Mouse (Mus musculus) urinary bladder, postnatal 4 days (tissue): ENCODE measurements around the gene Fbn1.
A peak's percentile ranks its signal among the peaks of the same experiment; 100 is the strongest.
"Not testable (repeated sequence)": the region's sequence is repeated elsewhere in the genome, so short reads cannot be mapped to it uniquely, and the experiment has no call there.

Experiments used
- DNase-seq, 2 experiments: peaks; one replicate each; pipeline ENCODE4 v3.0.0; 2021 to 2022; ENCODE audit warnings: low spot score in 2 of 2

Gene Fbn1

DNA sequence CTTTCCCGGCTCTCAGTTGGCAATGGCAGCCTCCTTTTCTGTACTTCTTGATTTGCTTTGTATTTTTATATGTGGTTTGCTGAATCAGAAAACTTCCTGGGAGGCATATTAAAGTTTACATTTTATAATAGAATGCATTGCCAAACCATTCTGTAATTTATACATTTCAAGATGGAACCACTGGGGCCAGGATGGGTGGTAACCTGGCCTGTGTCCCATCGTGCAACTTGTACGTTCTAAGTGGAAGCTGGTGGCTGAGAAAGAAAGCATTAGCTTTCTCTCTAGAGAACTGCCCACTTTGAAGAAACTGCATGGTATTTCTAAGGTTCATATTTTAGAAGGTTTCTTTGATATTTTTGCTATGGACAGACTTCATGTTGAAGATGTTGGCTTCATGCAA is 212.3 kb downstream of the Fbn1 start:
- no peak for DNase-seq

DNA sequence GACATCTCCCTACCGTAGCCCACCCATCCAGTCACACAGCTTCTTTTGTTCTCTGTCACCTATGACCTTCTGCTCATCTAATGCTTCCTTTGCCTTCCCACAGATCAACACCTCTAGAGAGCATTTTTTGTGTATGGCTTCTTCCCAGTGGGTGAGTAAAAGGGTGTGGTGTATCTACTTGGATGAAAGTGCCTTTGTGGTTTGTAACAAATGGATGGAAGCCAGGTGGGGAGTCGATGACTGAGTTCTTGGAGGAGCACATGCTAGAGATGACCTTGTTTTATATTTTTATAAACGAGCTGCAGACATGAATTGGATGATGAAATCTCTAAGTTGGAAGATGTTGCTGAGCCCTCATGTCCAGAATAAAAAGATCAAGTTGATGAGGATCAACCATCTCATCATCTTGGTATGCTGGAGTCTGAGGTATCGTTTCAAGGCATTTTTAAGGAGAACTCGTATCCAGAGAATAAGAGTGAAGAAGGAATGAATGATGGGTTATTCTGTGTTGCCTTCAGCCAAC is 213.8 kb downstream of the Fbn1 start:
- DNase-seq, result no peak

DNA sequence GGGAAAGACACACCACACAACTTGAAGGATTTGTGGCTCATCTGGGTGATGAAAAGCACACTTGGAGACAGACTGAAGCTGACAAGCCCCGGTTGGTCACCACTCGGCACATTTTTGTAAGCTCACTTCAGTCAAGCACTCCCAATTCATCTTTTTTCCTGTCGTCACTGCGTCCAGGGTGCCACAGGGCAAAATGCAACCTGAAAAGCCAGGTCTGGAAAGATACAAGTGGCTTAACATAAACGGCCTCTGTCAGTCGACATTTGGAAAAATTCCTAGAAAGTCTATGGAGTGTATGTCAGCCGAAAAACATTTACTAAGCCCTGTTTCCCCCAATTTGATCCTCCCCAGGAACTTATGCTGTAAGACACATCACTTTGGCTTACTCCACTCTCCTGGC is 215.2 kb downstream of the Fbn1 start:
- DNase-seq, result no peak

- DNase-seq, result no peak
Measured at GRCm38 (mm10) chr2:125291101-125291500, 216.7 kb downstream of the Fbn1 start.

GRCm38 (mm10) chr2:125290197-125290965 is 217.4 kb downstream of the Fbn1 start:
- DNase-seq, result no peak

DNA sequence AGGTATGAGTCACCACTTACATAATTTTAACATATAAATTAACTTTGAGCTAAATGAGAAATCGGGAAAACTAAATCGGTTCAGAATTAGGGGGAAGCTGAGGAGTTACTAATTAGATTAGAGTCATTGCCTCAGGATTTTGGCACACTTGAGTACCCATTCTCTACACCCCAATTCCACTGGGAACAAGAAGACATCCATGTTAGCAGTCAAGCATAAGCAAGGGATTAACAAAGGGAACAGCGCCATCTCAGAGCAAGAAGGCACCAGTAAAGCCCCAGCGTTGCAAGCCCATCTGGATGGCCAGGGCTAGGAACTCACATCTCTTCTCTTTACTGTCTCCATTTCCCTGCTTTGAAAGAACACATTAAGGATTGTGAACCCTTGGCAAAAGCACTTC is 222.0 kb downstream of the Fbn1 start:
- no peak for DNase-seq

DNA sequence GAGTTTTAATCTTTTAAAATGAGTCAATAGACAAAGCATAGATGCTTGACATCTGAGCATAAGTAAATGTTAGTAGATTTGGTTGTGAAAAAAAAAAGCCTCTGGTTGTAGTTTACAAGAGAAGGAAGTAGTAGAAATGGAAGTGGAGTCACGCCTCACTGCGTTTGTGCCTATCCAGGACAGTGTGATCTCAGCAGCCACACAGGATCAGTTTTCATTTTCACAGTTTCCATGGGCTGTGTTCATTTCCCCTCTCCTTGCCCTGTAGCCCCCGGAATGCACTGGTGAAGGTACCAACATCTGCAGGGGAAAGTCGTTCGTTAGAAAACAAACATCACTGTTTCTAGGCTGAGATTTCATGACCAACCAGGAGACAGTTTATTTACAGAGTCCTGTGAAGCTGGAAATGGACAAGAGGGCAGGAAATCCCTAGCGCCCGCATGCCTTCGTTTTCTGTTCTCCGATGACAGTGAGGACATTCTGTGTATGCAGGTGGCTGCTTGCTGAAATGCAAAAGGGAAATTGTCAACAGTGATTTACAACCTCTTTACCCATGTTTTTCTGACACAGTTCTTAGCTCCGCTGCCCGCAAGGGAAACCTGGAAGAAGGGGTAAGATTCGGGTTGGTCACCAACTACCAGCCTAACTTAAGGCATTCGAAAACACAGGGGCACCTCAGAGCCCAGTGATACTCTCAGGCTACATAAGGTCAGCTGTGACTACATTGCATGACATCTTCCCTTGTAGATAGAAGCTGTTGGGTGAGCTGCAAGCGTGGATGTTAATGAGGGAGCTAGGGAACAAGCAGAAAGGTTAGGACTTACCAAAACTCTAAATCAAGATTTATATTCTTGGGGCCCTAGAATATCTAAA is 225.2 kb downstream of the Fbn1 start:
- no peak for DNase-seq

GRCm38 (mm10) chr2:125279995-125280394 is 227.8 kb downstream of the Fbn1 start:
- not testable (repeated sequence) for DNase-seq

DNA sequence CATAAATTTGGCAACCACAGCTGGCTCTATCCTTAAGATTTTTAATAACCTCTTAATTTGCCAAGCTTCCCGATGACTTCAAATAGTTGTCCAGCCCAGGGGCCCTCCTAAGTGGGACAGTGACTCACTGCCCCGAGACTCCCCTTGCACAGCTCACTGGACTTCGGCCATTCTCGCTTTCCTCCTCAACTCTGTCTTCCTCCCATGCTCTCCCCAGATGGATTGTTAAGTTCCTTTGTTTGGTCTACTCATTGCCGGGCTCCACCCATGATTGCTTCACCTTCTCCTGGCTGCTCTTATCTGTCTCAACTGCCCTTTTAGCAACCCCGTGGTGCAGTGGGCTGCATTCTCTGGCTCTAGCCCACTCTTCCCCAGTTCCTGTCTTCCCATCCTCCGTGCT is 229.3 kb downstream of the Fbn1 start:
- DNase-seq, result peak in 1 of 2 experiments; percentile 62

- DNase-seq, result no peak
Measured at GRCm38 (mm10) chr2:125276692-125277091, 231.1 kb downstream of the Fbn1 start.

- no peak for DNase-seq
Measured at GRCm38 (mm10) chr2:125275617-125276016, 232.2 kb downstream of the Fbn1 start.

DNA sequence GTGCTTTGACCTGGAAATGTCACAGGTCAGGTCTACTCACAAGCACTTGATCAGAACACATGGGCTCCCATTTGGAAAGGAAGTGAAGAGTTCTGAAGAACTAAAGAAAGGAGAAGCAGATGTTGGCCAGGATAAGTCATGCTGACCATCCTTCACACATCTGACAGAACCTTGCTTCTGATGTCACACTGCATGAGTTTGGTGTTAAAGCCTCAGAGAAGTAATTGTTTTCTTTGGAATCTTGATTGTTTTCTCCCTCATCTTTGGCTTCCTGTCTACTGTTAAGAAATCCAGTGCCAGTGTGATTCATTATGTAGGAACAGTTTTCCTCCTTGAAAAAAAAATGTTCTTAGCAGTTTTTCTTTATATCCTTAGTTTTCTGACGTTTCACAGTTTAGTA is 238.9 kb downstream of the Fbn1 start:
- DNase-seq, result no peak

- DNase-seq, result no peak
Measured at GRCm38 (mm10) chr2:125263753-125264152, 244.0 kb downstream of the Fbn1 start.

DNA sequence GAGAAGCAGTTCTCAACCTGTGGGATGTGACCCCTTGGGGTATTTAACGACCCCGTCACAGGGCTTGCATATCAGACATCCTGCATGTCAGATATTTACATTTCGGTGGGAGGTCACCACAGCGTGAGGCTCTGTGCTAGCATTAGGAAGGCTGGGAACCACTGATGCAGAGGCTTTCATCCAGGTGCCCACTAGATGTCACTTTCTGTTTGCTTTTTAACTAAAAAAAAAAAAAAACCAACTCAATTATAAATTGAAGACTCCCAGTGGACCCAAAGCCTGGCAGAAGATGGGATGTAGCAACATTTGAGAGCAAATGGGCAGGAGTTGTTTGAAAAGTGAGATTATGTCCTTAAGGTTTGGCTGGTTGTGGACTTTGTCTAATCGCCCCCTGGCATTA is 244.7 kb downstream of the Fbn1 start:
- DNase-seq, result no peak

DNA sequence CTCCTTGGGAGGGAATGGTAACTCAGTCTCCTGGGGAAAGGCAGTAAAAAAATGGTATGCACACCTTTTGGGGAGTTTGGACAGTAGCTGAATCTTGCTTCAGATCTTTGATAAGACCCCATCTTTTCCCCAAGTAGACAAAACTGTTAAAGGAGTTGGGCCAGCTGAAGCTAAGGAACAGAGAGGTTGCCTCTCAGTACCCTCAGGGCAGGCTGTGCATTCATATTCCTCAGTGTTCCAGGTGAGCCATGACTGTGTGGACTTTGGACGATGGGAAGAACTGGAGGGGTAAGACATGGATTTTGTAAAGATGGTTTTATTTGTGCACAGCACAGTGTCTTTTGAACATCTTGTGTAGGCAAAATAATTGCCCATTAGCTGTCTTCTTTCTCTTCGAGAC is 247.5 kb downstream of the Fbn1 start:
- DNase-seq, result no peak

DNA sequence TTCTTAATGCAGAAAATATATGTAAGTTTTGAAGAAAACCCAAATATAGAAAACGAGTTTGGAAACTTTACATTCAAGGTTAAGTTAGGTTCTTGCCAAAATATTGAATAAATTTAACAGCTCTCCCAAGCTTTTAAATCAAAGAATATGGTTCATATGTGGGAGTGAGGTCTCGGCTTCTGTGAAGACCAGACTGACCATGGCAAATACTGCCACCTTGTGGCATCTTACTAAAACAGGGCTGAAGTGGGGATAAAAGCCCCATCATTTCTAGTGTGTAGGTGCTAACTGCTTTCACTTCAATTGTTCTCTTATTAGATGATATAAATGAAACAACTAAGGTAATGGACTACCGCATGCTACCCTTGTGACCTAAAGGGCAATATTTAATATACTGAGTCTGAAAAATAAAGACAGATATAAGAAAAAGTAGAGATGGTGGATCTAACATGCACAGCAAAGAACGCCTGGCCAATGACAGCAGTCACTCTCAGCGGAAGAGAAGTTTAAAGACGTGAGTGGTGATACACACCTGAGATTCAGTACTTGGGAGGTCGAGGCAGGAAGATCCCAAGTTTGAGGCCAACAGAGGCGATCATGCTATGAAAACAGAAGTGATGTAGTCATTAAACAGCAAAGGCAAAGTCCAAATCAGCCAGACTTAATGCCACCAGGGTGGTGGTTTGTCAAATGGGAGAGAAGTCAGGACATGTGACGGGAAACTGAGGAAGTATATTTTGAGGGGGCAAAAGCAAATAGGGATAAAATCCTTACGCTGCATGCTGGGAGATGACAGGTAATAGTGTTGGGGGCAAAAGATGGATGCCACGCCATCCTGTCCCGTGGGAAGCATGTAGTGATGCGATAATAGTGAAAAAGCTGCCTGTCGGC is 248.3 kb downstream of the Fbn1 start:
- no peak for DNase-seq

- DNase-seq, result no peak
Measured at GRCm38 (mm10) chr2:125255886-125256285, 251.9 kb downstream of the Fbn1 start.

DNA sequence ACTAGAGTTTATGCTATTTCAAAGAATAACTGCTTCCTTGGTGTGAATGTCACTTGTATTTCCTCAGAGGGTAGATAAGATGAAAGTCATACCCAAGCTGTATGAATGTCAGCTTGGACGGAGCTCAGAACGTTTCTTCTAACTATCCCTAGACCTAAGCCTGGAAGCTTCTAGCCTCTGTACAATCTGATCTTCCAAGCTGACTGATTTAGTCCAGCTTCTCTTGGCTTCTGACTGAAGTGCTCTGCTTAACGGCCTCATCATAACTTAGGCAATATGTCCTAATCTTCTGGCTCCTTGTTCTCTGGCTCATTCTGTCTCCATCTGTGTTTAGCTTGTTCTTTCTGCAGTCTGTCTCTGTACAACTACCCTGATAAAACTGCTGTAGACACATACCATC is 253.2 kb downstream of the Fbn1 start:
- DNase-seq, result no peak

- DNase-seq, result no peak
Measured at GRCm38 (mm10) chr2:125253699-125254098, 254.1 kb downstream of the Fbn1 start.

GRCm38 (mm10) chr2:125252275-125252674 is 255.5 kb downstream of the Fbn1 start:
- no peak for DNase-seq

DNA sequence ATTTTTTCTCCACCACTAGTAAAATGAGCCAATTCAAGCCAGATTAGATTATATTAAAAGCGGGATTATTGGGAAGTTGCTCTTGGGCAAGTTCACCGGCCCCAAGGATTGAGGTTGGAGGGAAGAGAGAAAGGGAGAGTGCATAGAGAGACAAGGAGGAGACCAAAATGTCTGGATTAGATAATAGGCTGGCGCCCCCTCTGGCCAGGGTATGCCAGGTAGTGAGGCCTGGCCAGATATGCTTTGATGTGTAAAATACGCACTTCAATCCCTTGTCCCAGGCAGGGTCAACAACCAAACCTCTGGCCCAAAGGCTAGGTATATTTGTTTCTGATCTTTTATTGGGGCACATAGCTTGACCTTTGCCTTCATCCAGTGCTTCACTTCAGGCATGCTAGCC is 256.0 kb downstream of the Fbn1 start:
- no peak for DNase-seq
